Mouse (Mus musculus) forebrain, embryonic 16.5 days (tissue): ENCODE measurements around the gene Slc25a29. TPM values are rescaled to one million over a fixed set of nuclear protein-coding genes. Genes with fewer than 3 reads are reported as not detected.

ENCODE experiments used
- ATAC-seq: fragments of 200-750 bp; cut with Nextera tagmentation; 2 replicates; pipeline ENCODE4 v1.8.0; 2017; ENCODE audit warnings: mild to moderate bottlenecking, moderate library complexity
- H3K27ac ChIP-seq: fragments of 300-500 bp; sonication (generic); 2 replicates; pipeline ENCODE4 v1.5.1; 2014; ENCODE audit warnings: low read length, control low read depth
- H3K27me3 ChIP-seq: fragments of 300-500 bp; sonication (generic); replicated peaks from 2 replicates; pipeline ENCODE4 v1.6.1; 2014; ENCODE audit warnings: low read length; ENCODE audit not compliant: control insufficient read depth, insufficient read depth
- H3K36me3 ChIP-seq: fragments of 300-500 bp; sonication (generic); 2 replicates; pipeline ENCODE4 v1.6.1; 2014; ENCODE audit not compliant: control insufficient read depth, insufficient read depth
- H3K4me1 ChIP-seq: fragments of 300-500 bp; sonication (generic); replicated peaks from 2 replicates; pipeline ENCODE4 v1.6.1; 2014; ENCODE audit warnings: low read length; ENCODE audit not compliant: control insufficient read depth, insufficient read depth
- H3K4me2 ChIP-seq: fragments of 300-500 bp; sonication (generic); 2 replicates; pipeline ENCODE4 v1.6.1; 2014; ENCODE audit warnings: mild to moderate bottlenecking, low read length, control low read depth
- H3K4me3 ChIP-seq: fragments of 300-500 bp; sonication (generic); replicated peaks from 2 replicates; pipeline ENCODE4 v1.5.1; 2014; ENCODE audit warnings: mild to moderate bottlenecking, low read length, control low read depth
- H3K9ac ChIP-seq: fragments of 300-500 bp; sonication (generic); replicated peaks from 2 replicates; pipeline ENCODE4 v1.6.1; 2014; ENCODE audit warnings: low read depth, low read length, control low read depth
- H3K9me3 ChIP-seq: fragments of 300-500 bp; sonication (generic); 2 replicates; pipeline ENCODE4 v1.6.1; 2016; ENCODE audit warnings: low read length; ENCODE audit not compliant: control insufficient read depth
- WGBS: fragments of 180-500 bp; shearing (Covaris S2); extraction: QIAGEN DNeasy Blood & Tissue Kit; methylation state at CpG from one replicate; pipeline ENCODE4 v1.1.7; 2014; 5-methylcytosine and 5-hydroxymethylcytosine counted together
- polyA plus RNA-seq: library from polyadenylated mRNA; unstranded; fragments of >200 nt; fragmentation: Nextera tagmentation; extraction: Ambion mirVana; gene quantifications from 2 replicates; pipeline ENCODE4 v1.2.1, GENCODE M21; 2015

Gene Slc25a29
- polyA plus RNA-seq, 1 experiment from 2014 or later: 27.6 TPM

- no peaks in the 10 kb centered on the region for H3K9me3 ChIP-seq
- no peak overlapping the region for H3K9ac ChIP-seq
- H3K4me2 ChIP-seq: no peak overlapping the region
- H3K36me3 ChIP-seq: peaks cover 16% of the 10 kb centered on the region
- H3K27me3 ChIP-seq: no peaks in the 10 kb centered on the region
- H3K4me3 ChIP-seq: no peak overlapping the region
- peaks cover 21% of the 10 kb centered on the region for H3K4me1 ChIP-seq
- H3K27ac ChIP-seq: no peak overlapping the region
- no peak for ATAC-seq
- WGBS: 93% methylated on average over 7 of the region's 7 CpGs
Observed at GRCm38 (mm10) chr12:108842663-108843062, 7.0 kb upstream of the Slc25a29 start.

GRCm38 (mm10) chr12:108841181-108841580 lies 5.5 kb upstream of the Slc25a29 start:
- no peak for ATAC-seq
- 83% methylated on average over 6 of the region's 6 CpGs for WGBS
- Histone ChIP-seq H3K9ac (no peak overlapping the region), H3K27ac (peak overlapping the region; percentile 33; the same call in 1 of the 2 replicates), H3K9me3 (no peaks in the 10 kb centered on the region), H3K36me3 (peaks cover 16% of the 10 kb centered on the region), H3K4me2 (no peak overlapping the region), H3K27me3 (no peaks in the 10 kb centered on the region), H3K4me1 (peaks cover 34% of the 10 kb centered on the region), H3K4me3 (no peak overlapping the region)

GRCm38 (mm10) chr12:108836722-108837121 lies 1.0 kb upstream of the Slc25a29 start:
- H3K4me3 ChIP-seq: peak overlapping the region; percentile 93
- no peaks in the 10 kb centered on the region for H3K27me3 ChIP-seq
- peak overlapping the region; percentile 83 for H3K9ac ChIP-seq
- ATAC-seq: no peak
- H3K4me1 ChIP-seq: peaks cover 49% of the 10 kb centered on the region
- H3K27ac ChIP-seq: no peak overlapping the region
- peak overlapping the region; percentile 71 for H3K4me2 ChIP-seq
- no peaks in the 10 kb centered on the region for H3K9me3 ChIP-seq
- 57% methylated on average over 7 of the region's 7 CpGs for WGBS
- 0 out of 2 replicates have a peak, but pooled peaks cover 3% of the 10 kb centered on the region for H3K36me3 ChIP-seq

GRCm38 (mm10) chr12:108835208-108835839 lies 359 bp downstream of the Slc25a29 start:
- Histone ChIP-seq H3K27me3 (no peaks in the 10 kb centered on the region), H3K4me3 (peak overlapping the region; percentile 93), H3K4me1 (peaks cover 44% of the 10 kb centered on the region), H3K9ac (peak overlapping the region; percentile 84), H3K4me2 (peak overlapping the region; percentile 88), H3K36me3 (no peaks in the 10 kb centered on the region), H3K27ac (peak overlapping the region; percentile 28; the same call in 1 of the 2 replicates), H3K9me3 (no peaks in the 10 kb centered on the region)
- ATAC-seq: peak; percentile 14
- WGBS: 2% methylated on average over 49 of the region's 51 CpGs

- H3K4me2 ChIP-seq: peak overlapping the region; percentile 88
- no peak overlapping the region for H3K27ac ChIP-seq
- no peaks in the 10 kb centered on the region for H3K36me3 ChIP-seq
- 28% methylated on average over 5 of the region's 5 CpGs for WGBS
- peak overlapping the region; percentile 84 for H3K9ac ChIP-seq
- no peaks in the 10 kb centered on the region for H3K9me3 ChIP-seq
- H3K4me3 ChIP-seq: peak overlapping the region; percentile 93
- ATAC-seq: no peak
- no peaks in the 10 kb centered on the region for H3K27me3 ChIP-seq
- H3K4me1 ChIP-seq: peaks cover 42% of the 10 kb centered on the region
Observed at GRCm38 (mm10) chr12:108834786-108835185, 897 bp downstream of the Slc25a29 start.

DNA sequence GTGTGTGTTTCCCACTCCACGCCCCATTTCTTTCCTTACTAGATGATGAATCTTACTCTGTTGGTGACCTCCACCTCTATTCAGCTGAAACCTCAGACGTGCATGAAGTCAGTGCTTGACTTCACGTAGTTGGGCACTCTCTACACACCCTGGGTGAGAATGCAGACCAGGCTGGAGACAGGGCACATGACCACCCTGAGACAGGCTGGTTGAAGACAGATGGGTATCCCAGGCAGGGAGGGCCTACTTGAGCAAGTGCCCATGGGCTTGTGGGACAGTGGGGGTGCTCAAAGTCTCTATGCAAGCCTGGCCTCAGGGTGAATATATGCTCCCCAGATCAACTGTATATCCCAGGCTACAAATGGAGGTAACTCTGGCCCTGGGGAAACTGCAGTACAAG lies 1.3 kb downstream of the Slc25a29 start:
- H3K27me3 ChIP-seq: no peaks in the 10 kb centered on the region
- H3K36me3 ChIP-seq: no peaks in the 10 kb centered on the region
- H3K4me3 ChIP-seq: no peak overlapping the region; the same call in 1 of the 2 replicates
- no peaks in the 10 kb centered on the region for H3K9me3 ChIP-seq
- H3K4me2 ChIP-seq: peak overlapping the region; percentile 88
- H3K4me1 ChIP-seq: peaks cover 41% of the 10 kb centered on the region
- H3K9ac ChIP-seq: peak overlapping the region; percentile 84; the same call in 1 of the 2 replicates
- ATAC-seq: no peak
- 80% methylated on average over 3 of the region's 3 CpGs for WGBS
- no peak overlapping the region for H3K27ac ChIP-seq

GRCm38 (mm10) chr12:108833408-108833807 lies 2.3 kb downstream of the Slc25a29 start:
- H3K4me1 ChIP-seq: peaks cover 41% of the 10 kb centered on the region
- no peak overlapping the region for H3K4me3 ChIP-seq
- H3K27me3 ChIP-seq: no peaks in the 10 kb centered on the region
- H3K27ac ChIP-seq: no peak overlapping the region
- WGBS: 91% methylated on average over 3 of the region's 3 CpGs
- H3K36me3 ChIP-seq: no peaks in the 10 kb centered on the region
- H3K9me3 ChIP-seq: no peaks in the 10 kb centered on the region
- no peak overlapping the region for H3K9ac ChIP-seq
- ATAC-seq: no peak
- no peak overlapping the region for H3K4me2 ChIP-seq

GRCm38 (mm10) chr12:108832851-108833250 lies 2.8 kb downstream of the Slc25a29 start:
- H3K4me1 ChIP-seq: peaks cover 35% of the 10 kb centered on the region
- WGBS: 85% methylated on average over 8 of the region's 8 CpGs
- no peak for ATAC-seq
- H3K4me3 ChIP-seq: no peak overlapping the region
- H3K9ac ChIP-seq: no peak overlapping the region
- H3K27ac ChIP-seq: no peak overlapping the region
- no peaks in the 10 kb centered on the region for H3K36me3 ChIP-seq
- no peaks in the 10 kb centered on the region for H3K27me3 ChIP-seq
- H3K9me3 ChIP-seq: no peaks in the 10 kb centered on the region
- no peak overlapping the region for H3K4me2 ChIP-seq

DNA sequence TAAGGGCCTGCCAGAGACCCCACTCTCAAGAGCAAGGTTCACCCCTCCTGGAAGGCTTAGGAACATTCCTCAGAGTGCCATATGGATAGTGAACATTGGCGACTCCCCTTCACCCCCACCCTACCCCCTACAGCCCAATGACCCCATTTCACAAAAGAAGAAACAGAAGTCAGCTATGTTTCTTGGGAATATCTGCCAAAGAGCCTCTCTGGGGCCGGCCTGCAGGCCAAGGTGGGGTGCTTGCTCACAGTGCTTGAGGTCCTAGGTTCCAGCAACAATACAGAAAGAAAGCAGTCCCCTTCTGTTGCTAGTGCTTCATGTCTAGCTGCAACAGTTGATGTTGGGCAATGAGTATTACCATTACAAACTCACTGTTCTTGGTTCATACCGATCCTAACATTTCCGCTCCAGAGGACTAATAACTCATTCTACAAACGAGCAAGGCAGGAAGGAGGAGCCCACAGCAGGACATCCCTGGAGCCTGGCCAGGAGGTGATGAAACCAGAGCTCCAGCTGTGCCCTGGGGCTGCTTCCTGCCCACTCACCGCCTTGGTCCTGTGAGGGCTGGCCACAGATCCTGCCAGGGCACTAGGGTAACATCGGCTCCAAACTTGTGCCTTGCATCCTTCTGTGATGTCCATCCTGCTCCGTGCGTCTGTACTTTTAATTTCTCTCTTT lies 3.6 kb downstream of the Slc25a29 start:
- 58% methylated on average over 9 of the region's 9 CpGs for WGBS
- ATAC-seq: no peak

More for the DNA sequence above, 3.6 kb downstream of the Slc25a29 start:
- Histone ChIP-seq H3K27ac (no peak overlapping the region), H3K27me3 (no peaks in the 10 kb centered on the region), H3K9ac (no peak overlapping the region), H3K4me3 (no peak overlapping the region), H3K9me3 (no peaks in the 10 kb centered on the region), H3K36me3 (no peaks in the 10 kb centered on the region), H3K4me1 (peaks cover 28% of the 10 kb centered on the region), H3K4me2 (no peak overlapping the region)
